Mouse (Mus musculus) brain, embryonic 14.5 days (tissue): ENCODE measurements around the gene Plekha8.

Source experiments
- CTCF ChIP-seq: fragments of 200-500 bp; IDR thresholded peaks from 2 replicates; pipeline ENCODE4 v1.5.1; 2012; ENCODE audit warnings: inconsistent platforms, mild to moderate bottlenecking, moderate library complexity, borderline replicate concordance; ENCODE audit not compliant: insufficient read depth, insufficient read length; ENCODE audit errors: extremely low read depth
- POLR2A ChIP-seq: fragments of 200-500 bp; IDR thresholded peaks from 2 replicates; pipeline ENCODE4 v1.6.1; 2012; ENCODE audit warnings: mild to moderate bottlenecking, inconsistent platforms, borderline replicate concordance; ENCODE audit not compliant: poor library complexity, insufficient read depth, insufficient read length, severe bottlenecking; ENCODE audit errors: extremely low read depth

GRCm38 (mm10) chr6:54586175-54586574 lies 8.7 kb upstream of the Plekha8 start:
- TF ChIP-seq POLR2A (no peak), CTCF (peak; percentile 71; the same call in 1 of the 2 replicates)
